Mouse (Mus musculus): ENCODE measurements around the gene Ang6.
"Not testable (repeated sequence)": the region's sequence is repeated elsewhere in the genome, so short reads cannot be mapped to it uniquely, and the experiment has no call there.

Ang6 gene

DNA sequence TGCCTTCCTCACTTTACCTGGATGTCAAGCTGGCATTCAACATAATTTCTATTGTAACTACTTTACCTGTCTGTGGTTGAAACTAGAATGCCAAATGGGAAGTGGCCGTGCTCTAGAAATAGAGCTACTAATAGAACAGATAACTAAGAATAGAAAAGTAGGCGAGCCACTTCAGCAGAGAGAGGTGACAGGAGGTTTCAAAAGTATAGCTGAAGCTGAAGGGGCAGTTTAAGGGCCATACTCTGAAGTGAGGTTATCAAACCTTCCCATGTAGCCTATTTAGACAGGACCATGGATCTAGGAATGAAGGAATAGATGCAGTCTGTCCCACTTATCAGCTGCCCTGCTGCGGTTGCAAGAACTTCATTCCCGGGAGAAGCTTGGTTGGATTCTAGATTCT is 18.6 kb downstream of the Ang6 start:
- Histone ChIP-seq H3K4me3 (replicated peaks; ENCODE audit: low read length) (no peak overlapping the region), H3K36me3 (ENCODE audit: insufficient read depth, low read length) (no peaks in the 10 kb centered on the region), H3K9me3 (ENCODE audit: low read length) (no peaks in the 10 kb centered on the region), H3K4me1 (replicated peaks; ENCODE audit: low read depth, low read length) (no peaks in the 10 kb centered on the region), H3K27me3 (ENCODE audit: insufficient read depth, low read length) (peaks cover 13% of the 10 kb centered on the region)
- TF ChIP-seq NANOG (IDR thresholded peaks at IDR 0.05; ENCODE audit: borderline replicate concordance, low read length), result no peak
- no peak for TF ChIP-seq POU5F1 (IDR thresholded peaks at IDR 0.05; ENCODE audit: borderline replicate concordance, low read length)
- no peak for TF ChIP-seq CTCF (conservative IDR thresholded peaks at IDR 0.05; ENCODE audit: low read length)

- not testable (repeated sequence) for H3K4me1 ChIP-seq (replicated peaks; ENCODE audit: low read depth, low read length); H3K36me3 ChIP-seq (ENCODE audit: insufficient read depth, low read length); H3K4me3 ChIP-seq (replicated peaks; ENCODE audit: low read length); H3K27me3 ChIP-seq (ENCODE audit: insufficient read depth, low read length); H3K9me3 ChIP-seq (ENCODE audit: low read length)
Measured at GRCm38 (mm10) chr14:43956769-43957168, 45.3 kb downstream of the Ang6 start, which contains the start of gene Ang5. Gene Ang5, plus strand, starts transcription at chr14:43957069.

- not testable (repeated sequence) for H3K27me3 ChIP-seq (ENCODE audit: insufficient read depth, low read length); H3K9me3 ChIP-seq (ENCODE audit: low read length); H3K36me3 ChIP-seq (ENCODE audit: insufficient read depth, low read length); H3K4me3 ChIP-seq (replicated peaks; ENCODE audit: low read length); H3K4me1 ChIP-seq (replicated peaks; ENCODE audit: low read depth, low read length)
Measured at GRCm38 (mm10) chr14:43955074-43955473, 47.0 kb downstream of the Ang6 start.

- H3K4me1 ChIP-seq (replicated peaks; ENCODE audit: low read depth, low read length); H3K27me3 ChIP-seq (ENCODE audit: insufficient read depth, low read length); H3K36me3 ChIP-seq (ENCODE audit: insufficient read depth, low read length); H3K9me3 ChIP-seq (ENCODE audit: low read length); H3K4me3 ChIP-seq (replicated peaks; ENCODE audit: low read length): not testable (repeated sequence)
Measured at GRCm38 (mm10) chr14:43953382-43953781, 48.7 kb downstream of the Ang6 start.

All from E14TG2a.4 (cell line).